Mouse (Mus musculus): ENCODE results near the gene Casp7. TPM values are rescaled to one million over a fixed set of nuclear protein-coding genes. Genes with fewer than 3 reads are reported as not detected.
A peak's percentile ranks its signal among the peaks of the same experiment; 100 is the strongest.

The Casp7 gene
- total RNA-seq, 2 experiments from 2014 or later = 2.3 to 2.6 TPM

DNA sequence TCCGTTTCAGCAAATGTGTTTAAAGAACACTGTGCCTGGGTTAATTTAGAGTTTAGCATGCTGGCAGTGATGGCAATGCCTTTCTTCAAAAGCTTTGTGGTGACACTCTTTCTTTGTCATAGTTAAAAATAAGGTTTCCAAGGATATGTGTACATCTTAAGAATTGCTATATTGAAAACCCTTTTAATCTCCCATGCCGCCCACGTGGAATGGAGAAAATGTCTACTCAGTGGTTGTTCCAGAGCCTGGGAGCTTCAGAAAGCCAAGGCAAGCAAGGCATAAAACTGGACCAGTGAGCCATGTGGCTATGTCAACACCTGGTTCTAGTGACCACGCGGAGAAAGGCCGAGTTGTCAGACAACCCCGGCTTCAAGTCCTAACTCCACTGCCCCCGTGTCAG lies 52.6 kb downstream of the Casp7 start:
- TF ChIP-seq CTCF (conservative IDR thresholded peaks at IDR 0.05) = no peak
- no peak overlapping the region for H3K27ac ChIP-seq
- DNase-seq (ENCODE audit: low spot score in 2 of 2) = no peak
- H3K4me3 ChIP-seq = no peak overlapping the region

DNA sequence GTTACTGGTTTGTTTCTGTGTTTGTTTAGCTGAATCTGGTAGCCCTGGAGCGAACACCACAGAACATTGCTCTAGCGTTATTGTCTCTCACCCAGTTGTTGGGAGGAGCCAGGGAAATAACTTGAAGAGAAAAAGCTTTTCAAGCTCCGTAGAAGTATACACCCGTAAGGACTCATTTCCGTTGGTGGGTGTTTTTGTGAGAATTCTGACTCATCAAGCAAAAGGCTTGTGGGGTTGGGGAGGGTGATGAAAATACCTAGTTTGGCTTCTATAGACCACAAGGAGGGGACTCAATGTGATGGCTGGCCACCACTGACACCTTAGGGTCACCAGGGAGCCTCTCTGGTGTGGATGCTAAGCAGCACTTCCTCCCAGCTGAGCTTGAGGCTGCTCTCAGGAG lies 54.0 kb downstream of the Casp7 start:
- no peak for TF ChIP-seq CTCF (conservative IDR thresholded peaks at IDR 0.05)
- no peak for DNase-seq (ENCODE audit: low spot score in 2 of 2)
- Histone ChIP-seq H3K27ac (no peak overlapping the region), H3K4me3 (no peak overlapping the region)

DNA sequence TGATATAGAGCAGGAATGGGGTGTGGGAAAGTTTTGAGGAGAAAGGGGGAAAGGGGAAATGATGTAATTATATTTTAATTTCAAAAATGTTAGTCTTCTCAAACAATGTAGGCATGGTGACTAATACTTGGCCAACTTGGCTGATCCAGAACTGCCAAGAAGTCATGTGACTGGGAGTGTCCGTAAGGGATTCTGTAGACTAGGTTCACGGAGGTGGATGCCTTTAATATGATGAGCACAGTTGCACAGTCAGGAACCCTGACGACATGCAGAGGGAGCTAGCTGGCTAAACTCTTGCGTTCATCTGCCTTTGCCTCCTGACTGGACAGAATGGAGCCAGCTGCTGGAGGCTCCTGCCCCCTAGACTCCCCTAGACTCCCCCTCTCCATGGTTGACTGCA lies 54.9 kb downstream of the Casp7 start:
- DNase-seq (ENCODE audit: low spot score in 2 of 2) = no peak
- TF ChIP-seq CTCF (conservative IDR thresholded peaks at IDR 0.05) = 0 out of 2 replicates have a peak, but pooled peaks have one; percentile 19
- H3K4me3 ChIP-seq = no peak overlapping the region
- H3K27ac ChIP-seq = peak overlapping the region; percentile 25; the same call in 1 of the 2 replicates

DNA sequence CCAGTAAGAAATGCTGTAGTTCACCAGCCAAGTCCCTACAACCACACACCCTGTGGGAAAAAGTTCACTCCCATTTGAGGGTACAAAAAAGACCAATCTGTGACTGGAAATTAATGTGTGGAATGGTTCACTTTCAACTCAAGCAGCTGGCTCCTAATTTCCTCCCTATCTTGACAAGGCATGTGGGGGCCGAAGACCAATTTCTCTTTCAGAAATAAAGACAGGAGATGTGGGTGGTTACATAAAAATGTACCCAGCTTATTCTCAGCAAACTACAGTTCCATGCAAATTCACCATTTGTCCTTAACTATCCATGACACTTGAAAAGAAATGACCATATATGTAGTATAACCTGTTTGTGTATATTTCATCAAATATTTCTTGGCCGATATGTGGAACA lies 55.5 kb downstream of the Casp7 start:
- TF ChIP-seq CTCF (conservative IDR thresholded peaks at IDR 0.05) = no peak
- DNase-seq (ENCODE audit: low spot score in 2 of 2) = no peak
- H3K4me3 ChIP-seq = no peak overlapping the region
- peak overlapping the region; percentile 25; the same call in 1 of the 2 replicates for H3K27ac ChIP-seq

DNA sequence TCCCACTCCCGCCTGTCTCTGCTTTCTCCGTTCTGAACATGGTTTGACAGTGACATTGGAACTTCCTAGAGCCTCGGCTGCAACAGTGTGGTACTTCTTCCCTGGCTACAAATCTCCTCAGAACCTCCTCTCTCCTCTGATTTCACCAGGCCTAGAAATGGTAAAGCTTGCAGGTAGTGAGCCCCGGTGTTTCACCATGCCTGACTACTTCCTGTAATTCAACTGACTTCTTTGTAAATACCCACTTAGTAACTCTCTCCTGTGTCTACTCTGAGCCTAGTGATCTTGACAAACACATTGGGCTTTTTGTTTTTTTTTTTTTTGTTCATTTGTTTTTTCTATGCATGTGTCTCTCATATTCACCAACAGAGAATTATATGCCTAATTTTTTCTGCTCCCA lies 57.9 kb downstream of the Casp7 start:
- TF ChIP-seq CTCF (conservative IDR thresholded peaks at IDR 0.05) = no peak
- Histone ChIP-seq H3K4me3 (no peak overlapping the region), H3K27ac (no peak overlapping the region)
- DNase-seq (ENCODE audit: low spot score in 2 of 2) = no peak

DNA sequence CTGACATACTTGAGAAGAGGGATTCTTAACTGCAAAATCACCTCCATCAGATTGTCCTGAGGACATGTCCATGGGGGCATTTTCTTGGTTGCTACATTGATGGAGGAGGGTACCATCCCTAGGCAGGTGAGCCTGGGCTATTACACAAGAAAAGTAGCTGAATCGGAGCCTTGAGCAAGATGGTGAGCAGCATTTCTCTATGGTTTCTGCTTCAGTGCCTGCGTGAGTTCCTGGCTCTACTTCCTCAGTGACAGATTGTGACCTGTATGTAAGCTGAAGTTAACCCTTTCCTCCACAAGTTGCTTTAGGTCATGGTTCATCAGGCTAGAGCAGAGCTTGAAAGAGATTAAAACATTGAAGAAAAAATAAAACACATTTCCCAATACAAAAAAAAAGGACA lies 58.4 kb downstream of the Casp7 start:
- H3K27ac ChIP-seq = no peak overlapping the region
- no peak overlapping the region for H3K4me3 ChIP-seq
- DNase-seq (ENCODE audit: low spot score in 2 of 2) = no peak
- no peak for TF ChIP-seq CTCF (conservative IDR thresholded peaks at IDR 0.05)

DNA sequence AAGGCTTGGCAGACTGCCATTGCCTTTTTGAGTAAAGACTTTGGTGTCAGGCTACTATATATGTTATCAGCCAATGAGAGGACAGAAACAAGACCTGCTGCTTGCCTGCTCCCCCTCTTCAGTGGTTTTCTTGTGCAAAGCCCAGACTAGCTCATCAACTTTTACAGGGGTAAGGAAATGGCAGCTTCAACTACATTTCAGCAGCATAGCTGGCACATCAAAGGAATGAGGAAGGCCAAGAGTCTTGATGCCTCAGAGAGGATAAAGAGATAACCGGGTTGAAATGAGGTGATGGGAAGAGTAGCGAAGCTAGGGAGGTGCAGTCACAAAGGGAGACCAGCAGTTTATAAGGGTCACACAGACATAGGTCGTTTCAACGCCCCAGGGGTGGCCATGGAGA lies 60.6 kb downstream of the Casp7 start:
- TF ChIP-seq CTCF (conservative IDR thresholded peaks at IDR 0.05) = no peak
- no peak for DNase-seq (ENCODE audit: low spot score in 2 of 2)
- no peak overlapping the region for H3K4me3 ChIP-seq
- no peak overlapping the region for H3K27ac ChIP-seq

DNA sequence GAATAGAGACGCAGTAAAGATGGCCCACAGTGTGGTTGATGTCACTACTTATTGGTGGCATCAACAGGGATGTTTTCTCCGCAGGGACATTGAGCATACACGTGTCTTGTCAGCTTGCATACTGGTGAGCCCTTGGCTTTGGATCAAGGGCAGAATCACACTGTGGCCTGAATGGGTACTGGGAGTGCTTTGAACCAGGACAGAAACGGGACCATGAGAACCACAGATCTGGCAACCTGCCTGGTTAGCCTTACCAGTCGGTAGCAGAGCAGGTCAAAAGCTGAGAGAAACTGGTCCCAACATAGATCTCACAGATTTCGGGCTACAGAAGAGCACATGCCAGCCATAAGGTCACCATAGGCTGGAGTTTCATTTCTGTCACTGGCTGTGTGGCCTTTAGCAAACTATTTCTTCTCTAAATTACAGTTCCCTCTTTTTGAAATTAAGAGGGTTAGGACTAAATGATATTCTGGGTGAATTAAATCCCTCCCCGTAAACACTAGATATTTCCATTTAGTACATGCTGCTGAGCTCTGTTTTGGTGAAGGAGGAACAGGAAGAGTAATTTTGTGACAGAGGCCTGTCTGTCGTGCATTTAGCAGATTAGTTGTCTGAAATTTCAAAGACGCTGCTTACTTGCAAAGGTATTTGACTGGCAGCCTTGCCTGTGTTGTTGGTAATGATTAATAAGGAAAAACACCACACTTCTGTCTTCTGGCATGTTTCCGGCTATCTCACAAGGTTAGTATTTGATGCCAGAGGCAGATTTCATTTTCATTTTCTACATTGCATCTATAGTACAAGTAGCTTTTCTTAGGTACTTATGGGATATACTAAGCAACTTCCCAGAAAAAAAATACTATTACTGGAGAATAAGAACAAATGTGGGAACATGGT lies 62.5 kb downstream of the Casp7 start:
- TF ChIP-seq CTCF (conservative IDR thresholded peaks at IDR 0.05) = no peak

DNA sequence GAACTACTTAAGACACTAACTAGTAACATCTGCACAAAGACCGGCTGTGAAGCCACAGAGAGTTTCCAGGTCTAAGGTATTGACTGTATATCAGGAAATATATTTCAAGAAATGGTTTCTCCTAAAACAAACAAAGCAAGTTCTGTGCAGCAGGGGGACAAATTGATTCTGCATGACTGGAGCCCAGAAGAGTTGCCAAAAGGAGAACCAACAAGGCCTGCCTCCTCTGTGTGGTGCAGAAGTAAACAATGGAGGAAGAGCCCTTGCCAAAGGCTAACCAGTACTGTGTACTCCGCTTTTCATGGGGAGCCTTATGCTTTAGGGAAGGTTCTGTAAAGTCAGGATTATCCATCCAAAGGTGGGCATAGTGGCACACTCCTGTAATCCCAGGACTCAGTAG lies 63.3 kb downstream of the Casp7 start:
- H3K4me3 ChIP-seq = no peak overlapping the region
- no peak overlapping the region for H3K27ac ChIP-seq
- DNase-seq (ENCODE audit: low spot score in 2 of 2) = no peak
- no peak for TF ChIP-seq CTCF (conservative IDR thresholded peaks at IDR 0.05)

More for the DNA sequence above, 62.5 kb downstream of the Casp7 start:
- Histone ChIP-seq H3K4me3 (no peak overlapping the region), H3K27ac (no peak overlapping the region)
- no peak for DNase-seq (ENCODE audit: low spot score in 2 of 2)

DNA sequence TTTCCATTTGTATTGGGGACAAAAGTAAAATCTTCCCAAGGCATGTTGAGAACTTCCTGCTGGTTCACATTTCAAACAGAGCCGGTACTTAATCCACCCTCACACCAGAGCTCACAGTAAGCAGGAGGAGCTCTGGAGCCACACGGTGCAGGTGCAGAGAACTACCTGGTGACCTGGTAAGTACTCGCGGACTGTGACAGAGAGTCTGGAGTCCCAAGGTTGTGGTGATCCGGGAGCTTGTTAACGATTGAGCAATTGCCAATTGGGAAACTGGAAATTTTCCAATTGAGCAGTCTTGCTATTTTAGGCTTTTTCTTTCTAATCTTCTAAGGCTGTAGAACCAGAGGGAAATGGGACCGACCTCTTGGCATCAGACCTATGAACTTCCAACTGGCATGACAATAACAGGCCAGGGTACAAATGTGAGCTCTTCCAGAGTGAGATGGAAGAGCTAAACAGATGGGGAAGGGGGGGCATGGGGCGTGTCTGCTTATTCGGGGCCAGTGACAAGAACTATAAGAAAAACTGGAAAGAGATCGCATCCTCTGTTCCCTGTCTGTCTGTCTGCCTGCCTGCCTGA lies 64.7 kb downstream of the Casp7 start, which contains the start of gene Plekhs1:
TSS of gene Plekhs1 (plus strand) at position 119 of the 580 bp plus-strand sequence.
- H3K4me3 ChIP-seq = no peak within 1 kb of the TSS
- TF ChIP-seq CTCF (conservative IDR thresholded peaks at IDR 0.05) = no peak
- no peak within 1 kb of the TSS for H3K27ac ChIP-seq
- DNase-seq (ENCODE audit: low spot score in 2 of 2) = no peak

DNA sequence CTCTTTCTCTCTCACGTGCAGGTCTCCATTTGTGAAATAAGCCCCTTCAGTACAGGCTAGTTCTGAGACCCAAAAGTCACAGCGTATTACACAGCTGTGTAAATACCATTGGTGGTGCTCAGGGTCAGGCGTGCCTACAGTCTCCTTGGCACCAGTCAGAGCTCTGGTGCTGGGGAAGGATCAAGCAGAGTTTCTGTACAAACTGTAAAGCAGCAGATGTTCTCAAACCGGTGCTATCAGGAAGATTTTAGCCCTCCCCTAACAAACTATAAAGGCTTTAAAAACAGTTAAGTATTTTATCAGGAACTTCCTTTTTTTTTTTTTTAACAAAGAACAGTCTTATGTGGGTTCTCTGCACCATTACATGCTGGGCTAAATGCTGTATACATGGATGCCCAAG lies 65.9 kb downstream of the Casp7 start:
- Histone ChIP-seq H3K27ac (no peak overlapping the region), H3K4me3 (no peak overlapping the region)
- no peak for DNase-seq (ENCODE audit: low spot score in 2 of 2)
- no peak for TF ChIP-seq CTCF (conservative IDR thresholded peaks at IDR 0.05)

DNA sequence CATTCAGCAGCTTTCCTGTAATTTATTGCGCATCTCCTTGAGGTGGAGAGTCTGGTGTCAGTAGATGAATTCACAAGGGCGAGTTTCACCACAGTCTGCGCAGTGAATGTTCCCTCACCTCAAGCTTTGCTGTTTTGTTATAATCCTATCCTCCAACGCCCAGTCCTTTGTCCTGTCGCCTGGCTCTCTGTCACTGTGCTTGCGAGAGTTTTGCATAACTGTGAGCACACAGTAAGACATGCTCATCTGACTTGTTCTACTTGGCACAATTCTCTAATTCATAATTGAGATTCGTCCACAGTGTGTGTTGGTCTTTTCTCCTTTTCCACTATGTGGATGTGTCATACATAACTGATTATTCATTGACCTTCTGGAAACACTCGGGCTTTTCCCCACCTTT lies 69.6 kb downstream of the Casp7 start:
- Histone ChIP-seq H3K27ac (no peak overlapping the region), H3K4me3 (no peak overlapping the region)
- no peak for DNase-seq (ENCODE audit: low spot score in 2 of 2)
- TF ChIP-seq CTCF (conservative IDR thresholded peaks at IDR 0.05) = no peak

DNA sequence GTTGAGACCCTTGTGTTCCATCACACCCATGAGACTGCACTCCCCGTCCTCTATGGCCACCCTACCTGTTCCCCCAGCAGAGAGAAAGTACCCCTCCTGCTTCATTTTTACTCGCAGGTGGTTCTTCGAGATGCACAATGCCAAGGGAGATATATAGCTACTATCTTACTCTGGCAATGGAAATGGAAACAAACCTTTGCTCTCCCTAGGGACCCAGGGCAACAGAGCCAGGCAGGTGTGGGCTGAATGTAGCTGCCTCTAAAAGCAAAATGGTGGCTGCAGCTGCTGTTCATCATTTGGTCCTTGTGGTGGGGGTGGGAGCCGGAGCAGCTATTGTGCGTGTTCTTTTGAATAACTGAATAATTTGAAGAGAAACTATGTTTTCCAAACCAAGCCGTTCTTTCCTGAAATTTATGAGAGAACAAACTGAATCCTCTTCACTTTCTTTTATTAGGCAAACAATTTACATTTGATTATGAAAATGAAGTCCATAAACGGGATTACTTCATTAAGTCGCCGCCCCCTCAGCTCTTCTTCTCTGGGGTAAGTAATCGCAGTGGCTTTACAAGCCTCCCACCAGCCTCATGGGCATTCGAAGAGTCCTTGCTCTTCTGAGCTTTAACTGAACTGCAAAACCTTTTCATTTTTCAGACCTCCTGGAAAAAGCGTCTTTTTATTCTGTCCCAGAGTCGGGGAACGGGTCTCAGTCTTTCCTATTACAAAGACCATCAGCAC lies 73.5 kb downstream of the Casp7 start:
- Histone ChIP-seq H3K27ac (peak overlapping the region; percentile 65; the same call in 1 of the 2 replicates), H3K4me3 (no peak overlapping the region)
- no peak for DNase-seq (ENCODE audit: low spot score in 2 of 2)
- no peak for TF ChIP-seq CTCF (conservative IDR thresholded peaks at IDR 0.05)

All from layer of hippocampus, adult 2 months (tissue).